Mouse (Mus musculus) MEL-GATA-1-ER (cell line): ENCODE results near the gene Gpatch4.

Experiments
- DNase-seq: peaks from one replicate; pipeline ENCODE4 v3.0.0-alpha.2; 2012; ENCODE audit warnings: low read depth; ENCODE audit errors: extremely low read depth

Gpatch4 gene

DNA sequence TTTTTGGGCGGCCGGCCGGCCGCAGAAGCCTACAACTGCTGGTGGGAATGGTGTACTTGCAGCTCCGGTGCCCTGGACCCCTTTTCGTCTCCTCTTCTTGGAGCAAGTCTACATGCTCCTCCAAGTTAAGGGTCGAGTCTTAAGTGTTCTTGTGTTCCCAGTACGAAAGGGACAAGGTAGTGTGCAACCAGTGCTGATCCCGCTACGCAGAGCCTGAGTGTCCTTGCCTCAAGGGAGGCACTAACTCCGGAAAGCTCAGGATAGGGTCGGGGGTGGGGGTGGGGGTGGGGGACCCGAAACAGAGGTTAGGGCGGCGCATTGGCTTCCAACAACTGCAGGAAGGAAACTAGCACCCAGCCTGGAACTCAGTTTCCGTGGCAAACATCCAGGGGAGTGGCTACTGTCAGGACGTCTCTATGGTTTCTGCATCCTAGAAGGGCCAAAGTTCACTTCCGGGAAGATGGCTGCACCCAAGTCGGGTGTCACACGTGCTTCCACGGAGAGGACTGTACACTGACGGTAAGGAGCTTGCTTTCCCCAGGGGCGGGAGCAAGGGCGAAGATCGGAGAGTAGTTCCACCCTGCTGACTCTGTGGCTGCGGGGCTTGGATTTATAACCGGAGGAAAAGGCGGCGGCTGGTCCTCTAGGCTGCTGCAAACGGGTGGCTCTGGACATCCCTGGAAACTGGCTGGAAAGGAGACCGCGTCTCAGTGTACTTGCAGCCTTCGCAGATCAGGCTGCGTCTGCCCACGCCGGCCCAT lies at the start of gene Gpatch4:
Gene Gpatch4 (plus strand): TSS at position 448 of the 761 bp plus-strand sequence.
- DNase-seq, result peak; percentile 97

- peak; percentile 35 for DNase-seq
These were observed 49.5 kb upstream of the Gpatch4 start for GRCm38 (mm10) chr3:87993436-87993835.

GRCm38 (mm10) chr3:87995331-87995730 lies 47.6 kb upstream of the Gpatch4 start:
- no peak for DNase-seq

DNA sequence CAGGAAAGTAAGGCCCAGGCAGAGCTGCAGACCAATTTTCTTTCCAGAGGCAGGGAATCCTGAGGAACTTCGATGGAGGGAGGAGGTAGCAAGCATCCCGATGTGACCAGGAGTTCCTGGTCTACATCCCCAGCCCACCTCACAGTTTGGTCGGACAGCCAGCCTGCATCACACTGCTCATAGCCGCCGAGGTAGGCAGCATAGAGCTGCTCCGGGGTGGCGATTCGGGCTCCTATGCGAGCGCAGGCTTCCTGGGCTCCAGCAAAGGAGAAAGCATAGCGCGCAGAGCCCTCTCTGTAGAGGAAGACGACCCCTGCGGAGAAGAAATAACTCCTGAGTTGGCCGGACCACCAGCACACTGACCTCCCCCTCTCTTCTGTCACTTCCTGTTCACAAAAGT lies 46.5 kb upstream of the Gpatch4 start:
- no peak for DNase-seq

DNA sequence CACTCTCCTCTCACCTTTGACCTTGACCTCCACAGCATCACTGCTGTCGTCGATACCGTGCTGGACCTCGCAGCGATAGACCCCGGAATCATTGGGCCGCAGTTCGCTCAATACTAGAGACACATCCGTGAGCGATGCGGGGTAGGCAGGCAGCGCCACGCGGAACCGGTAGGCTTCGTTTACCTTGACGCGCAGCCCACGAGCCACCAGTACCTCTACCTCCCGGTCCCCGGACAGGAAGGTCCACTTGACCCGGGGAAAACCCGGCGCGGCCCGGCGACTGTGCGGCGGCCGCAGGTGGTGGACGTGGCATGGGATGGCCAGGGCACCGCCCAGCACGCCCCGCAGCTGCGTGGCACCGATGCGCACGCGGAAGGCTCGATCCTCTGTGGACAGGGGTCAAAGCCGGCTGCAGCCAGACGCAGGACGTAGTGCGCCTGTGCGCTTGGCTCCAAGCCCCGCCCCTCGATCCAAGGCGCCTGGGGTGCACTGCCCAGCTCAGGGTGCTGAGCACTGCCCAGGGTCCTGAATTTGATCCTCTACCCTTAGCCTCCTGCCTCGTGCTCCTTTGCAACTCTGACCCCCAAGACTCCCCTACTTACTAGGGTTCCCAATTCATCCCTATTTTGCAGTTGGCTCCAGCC lies 45.8 kb upstream of the Gpatch4 start:
- DNase-seq, result no peak

DNA sequence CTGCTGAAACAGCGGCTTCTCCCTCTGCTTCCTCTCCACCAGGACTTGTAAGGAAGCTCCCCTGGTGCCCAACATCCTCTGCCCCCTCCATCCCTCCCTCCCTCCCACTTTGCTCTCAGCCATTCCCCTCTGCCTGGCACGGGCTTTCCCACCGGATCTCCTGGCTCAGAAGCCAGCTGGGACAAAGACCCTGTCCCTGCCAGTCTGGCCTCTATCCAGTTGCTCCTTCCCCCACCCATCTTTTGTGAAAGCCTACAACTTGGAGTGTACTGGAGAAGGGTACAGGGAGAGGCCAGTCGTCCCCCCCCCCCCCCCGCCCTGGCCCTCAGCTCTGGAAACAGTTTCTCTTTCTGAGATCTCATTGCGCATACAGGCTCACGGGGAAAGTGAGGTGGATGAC lies 44.2 kb upstream of the Gpatch4 start:
- DNase-seq, result no peak

DNA sequence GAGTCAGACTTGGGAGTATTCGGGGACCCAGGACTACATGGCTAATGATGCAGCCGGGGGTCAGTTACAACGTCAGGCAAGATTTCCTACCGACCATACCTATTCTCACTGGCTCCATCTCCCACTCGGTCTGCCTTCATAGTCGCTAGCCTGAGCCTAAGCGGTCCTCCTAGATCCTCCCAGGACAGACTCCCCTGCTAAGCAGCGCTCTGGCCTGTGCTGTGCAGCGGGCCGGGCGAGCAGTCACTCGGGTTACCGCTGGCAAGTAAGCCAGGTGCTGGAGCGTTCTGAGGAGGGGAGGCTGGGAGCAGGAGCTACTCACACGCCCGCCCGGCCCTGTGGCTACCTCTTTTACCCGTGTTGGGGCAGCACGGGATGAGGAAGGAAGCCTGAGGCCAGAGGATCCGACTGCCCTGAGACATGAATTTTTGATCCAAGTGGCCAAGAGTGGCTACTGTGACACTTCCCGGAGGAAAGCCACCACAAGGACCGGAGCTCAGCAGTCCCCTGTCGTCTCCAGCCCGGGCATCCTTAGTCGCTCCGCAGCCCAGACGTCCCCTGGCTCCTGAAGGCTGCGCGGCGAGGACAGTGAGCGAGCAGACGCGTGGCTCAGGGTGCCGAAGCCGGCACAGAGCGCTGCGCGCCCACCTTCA lies 43.5 kb upstream of the Gpatch4 start:
- no peak for DNase-seq

GRCm38 (mm10) chr3:88000181-88000580 lies 42.7 kb upstream of the Gpatch4 start, which contains the start of gene Bcan:
Bcan (minus strand) TSS chr3:88000230.
- DNase-seq, result no peak

DNA sequence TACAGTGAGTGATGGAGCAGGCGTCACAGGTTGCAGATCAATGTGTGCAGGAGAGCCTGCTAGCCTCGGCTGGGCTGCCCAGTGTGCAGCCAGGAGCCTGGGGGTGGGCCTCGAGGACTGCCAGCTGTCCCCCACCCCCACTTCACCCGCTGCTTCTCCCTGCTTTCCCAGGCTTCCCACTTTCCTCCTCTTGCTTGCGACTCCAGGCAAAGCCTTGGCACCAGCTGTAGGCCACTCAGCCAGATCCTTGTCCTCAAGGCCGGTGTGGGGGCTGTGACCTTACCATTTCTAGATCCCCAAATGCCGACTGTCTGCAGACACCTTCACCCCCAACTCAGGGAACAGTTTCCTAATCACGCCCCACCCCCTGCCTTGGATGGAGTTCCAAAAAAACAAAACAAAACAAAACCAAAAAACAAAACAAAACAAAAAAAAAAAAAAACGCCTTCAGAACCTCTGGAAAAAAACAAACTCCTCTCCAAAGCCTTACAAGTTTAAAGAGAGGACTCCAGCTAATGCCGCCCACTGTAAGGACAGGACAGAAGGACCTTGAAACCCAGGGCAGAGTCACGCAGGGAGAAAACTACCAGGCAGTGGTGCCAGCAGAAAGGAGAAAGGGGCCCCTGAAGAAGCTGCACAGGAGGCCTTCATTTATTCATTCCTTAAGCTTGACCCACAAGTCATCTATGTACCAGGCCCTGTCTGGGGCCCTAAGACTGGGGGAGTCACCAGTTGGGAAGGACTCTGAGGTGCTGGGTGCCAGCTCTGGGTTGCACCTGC lies 41.9 kb upstream of the Gpatch4 start:
- no peak for DNase-seq

- no peak for DNase-seq
These were observed 40.5 kb upstream of the Gpatch4 start for GRCm38 (mm10) chr3:88002291-88002976.

DNA sequence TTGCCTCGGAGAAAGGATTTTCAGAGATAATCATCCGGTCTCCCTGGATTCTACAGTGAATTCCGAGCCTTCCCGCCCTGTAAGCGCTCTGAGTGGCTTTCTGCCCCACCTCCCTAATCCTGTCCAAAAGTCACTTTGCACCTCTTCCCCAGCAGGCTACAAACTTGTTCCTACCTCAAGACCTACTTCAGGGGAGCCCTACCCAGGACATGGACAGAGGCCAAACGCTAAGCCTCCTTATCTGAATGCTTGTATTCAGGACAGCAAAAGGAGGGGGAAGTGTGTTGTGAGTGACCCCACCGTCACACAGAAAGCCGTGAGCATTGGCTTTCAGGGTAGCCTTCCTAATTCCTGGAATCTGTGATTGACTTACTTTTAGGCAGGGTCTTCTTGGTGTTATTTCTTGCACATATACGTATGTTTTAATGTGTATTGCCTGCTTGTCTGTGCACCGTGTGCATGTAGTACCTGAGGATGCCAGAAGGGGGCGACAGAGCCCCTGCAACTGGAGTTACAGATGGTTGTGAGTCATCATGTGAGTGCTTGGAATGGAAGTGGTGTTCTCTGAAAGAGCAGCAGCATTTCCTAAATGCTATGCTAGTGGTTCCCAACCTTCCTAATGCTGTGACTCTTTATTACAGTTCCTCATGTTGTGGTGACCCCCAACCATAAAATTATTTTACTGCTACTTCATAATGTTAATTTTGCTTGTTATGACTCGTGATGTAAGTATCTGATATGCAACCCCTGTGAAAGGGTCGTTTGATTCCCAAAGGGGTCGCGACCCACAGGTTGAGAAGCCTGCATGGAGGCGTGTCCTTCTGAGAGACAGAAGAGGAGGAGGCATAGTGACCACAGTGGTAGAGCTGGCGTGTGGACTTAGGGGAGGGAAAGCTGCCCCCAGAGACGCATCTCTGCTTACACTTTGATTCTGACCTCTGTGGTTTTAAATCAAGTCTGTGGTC lies 36.8 kb upstream of the Gpatch4 start:
- DNase-seq, result no peak

DNA sequence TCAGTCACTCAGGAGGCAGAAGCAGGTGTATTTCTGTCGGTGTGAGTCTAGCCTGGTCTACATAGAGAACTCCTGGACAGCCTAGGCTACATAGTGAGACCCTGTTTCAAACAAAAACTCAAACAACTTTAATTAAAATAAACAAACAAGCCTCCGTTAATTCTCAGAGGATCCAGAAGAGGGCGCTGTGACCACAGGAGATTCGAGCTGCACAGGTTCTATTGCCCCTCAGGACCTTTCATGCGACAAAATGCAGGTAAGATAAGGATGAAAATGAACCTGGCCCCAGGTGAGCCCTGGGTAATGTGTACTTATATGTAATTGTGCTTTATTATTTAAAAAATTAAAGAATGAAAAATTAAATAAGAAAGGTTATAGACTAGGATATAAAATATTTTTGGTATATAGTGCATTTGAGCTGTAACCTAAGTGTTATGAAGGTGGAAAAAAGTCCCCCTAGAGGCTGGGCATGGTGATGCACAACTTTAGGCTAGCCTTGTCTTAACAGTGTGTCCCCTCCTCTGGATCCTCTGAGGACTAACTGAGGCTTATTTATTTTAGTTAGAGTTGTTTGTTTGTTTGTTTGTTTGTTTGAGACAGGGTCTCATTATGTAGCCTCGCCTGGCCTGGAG lies 32.2 kb upstream of the Gpatch4 start:
- DNase-seq, result peak; percentile 67

DNA sequence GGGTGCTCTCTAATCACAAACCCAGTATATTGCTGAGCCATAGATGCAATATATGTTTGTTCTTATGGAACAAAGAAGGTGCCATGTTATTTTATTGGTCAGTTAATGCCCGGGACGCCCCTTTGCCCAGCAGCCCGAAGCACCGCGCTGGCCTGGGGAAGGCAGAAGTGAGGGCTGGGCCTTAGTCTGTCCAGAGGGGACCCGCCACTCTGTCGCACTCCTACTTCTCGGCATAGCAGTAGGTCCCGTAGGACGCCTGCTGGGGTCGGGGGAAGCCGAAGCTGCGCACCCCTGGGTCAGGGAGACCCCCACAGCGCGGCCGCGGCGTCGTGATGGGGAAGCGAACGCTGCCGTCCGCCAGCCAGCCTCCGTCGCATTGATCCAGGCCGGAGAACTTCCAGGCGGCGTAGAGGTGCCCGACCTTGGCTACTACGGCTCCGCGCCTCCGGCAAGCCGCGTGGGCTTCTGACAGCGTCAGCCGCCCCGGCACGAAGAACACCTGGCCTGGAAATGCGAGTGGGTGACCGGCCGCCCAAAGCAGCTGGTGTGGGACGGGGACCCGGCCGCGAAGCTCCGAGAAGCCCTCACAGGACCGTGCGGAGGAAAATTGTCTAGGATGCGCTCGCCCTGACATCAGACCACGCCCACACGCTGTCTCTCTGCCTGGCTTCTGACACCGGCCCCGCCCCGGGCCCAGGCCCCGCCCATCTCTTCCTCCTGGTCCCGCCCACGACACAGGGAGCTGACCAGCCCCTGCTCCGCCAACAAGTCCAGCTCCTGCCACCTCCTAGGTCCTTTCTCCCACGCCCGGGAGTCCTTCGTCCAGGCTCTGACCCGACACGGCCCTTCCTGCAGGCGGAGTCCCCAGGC lies 20.4 kb upstream of the Gpatch4 start:
- DNase-seq, result no peak

DNA sequence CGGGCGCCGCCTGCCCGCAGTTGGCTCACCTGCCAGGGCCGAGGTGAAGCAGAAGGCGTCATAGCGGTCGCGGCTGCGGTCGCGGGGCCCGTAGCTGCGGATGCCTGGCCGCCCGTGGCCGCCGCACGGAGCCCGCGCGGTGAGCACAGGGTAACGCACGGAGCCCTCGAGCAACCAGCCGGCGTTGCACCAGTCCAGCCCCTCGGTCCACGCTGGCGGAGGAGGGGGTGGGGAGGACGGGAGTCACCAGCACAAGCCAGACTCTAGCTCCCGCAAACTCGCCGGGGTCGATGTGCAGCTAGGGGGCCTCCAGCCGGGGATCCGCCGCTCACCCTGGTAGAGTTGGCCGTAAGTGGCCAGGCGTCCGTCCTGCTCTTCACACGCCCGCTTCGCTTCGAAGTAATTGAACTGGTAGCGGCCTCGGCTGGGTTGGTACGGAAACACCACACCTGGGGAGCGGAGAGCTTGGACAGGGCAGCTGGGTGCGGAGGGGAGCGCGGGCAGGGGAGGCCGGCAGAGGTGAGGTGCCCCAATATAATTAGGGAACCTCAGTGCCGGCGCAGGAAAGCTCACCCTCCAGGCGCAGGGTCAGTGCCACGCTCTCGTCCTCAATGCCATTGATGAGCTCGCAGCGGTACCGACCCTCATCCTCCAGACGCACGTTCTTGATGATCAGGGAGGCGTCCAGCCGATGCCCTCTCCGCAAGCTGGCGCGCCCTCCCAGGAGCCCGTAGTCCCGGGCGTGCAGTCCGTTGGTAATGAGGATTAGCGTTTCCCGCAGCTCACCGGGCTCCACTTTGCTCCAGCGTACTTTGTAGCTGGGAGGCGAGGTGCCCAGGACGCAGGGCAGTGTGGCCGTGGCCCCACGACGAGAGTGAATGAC lies 19.5 kb upstream of the Gpatch4 start:
- DNase-seq, result no peak

DNA sequence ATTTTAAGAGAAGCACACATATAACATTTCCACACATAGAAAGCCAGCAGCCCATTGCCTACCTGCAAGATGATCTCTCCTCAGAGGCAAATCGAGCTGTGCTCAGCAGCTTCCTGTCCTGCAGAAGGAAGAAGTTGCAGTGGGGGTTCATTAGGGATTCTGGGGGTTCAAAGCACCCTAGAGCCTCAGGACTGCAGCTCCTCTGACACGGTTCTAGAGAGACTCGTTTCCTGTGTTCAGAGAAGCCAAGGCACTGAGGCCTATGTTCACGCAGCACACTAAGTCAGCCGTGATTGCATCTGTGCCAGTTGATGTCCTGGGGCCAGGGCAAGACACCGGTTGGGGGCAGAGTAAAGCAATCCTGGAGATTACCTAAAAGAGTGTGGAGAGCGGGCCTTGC lies 16.1 kb upstream of the Gpatch4 start:
- DNase-seq, result no peak

GRCm38 (mm10) chr3:88027434-88028186 lies 15.3 kb upstream of the Gpatch4 start, which contains the start of gene Hapln2:
Hapln2 (minus strand) TSS chr3:88027583.
- DNase-seq, result no peak
